Mouse (Mus musculus) hindbrain, embryonic 13.5 days (tissue): ENCODE measurements at regions not wholly inside any gene's neighbourhood (a gene's known extent, or its start where the extent isn't known, plus 50 kb on each side); places are given as distances from the start of the nearest gene placed in this dataset.

Experiments used
- ATAC-seq: fragments of 200-750 bp; cut with Nextera tagmentation; 2 replicates; pipeline ENCODE4 v1.8.0; 2017; ENCODE audit warnings: moderate TSS enrichment; ENCODE audit not compliant: low FRiP score
- H3K27ac ChIP-seq: fragments of 300-500 bp; sonication (generic); 2 replicates; pipeline ENCODE4 v1.5.1; 2015; ENCODE audit warnings: inconsistent platforms, mild to moderate bottlenecking, moderate library complexity
- H3K27me3 ChIP-seq: fragments of 300-500 bp; sonication (generic); 2 replicates; pipeline ENCODE4 v1.6.1; 2015; ENCODE audit warnings: mild to moderate bottlenecking, inconsistent platforms
- H3K36me3 ChIP-seq: fragments of 300-500 bp; sonication (generic); 2 replicates; pipeline ENCODE4 v1.6.1; 2015; ENCODE audit warnings: mild to moderate bottlenecking, inconsistent platforms
- H3K4me1 ChIP-seq: fragments of 300-500 bp; sonication (generic); replicated peaks from 2 replicates; pipeline ENCODE4 v1.6.1; 2015; ENCODE audit warnings: inconsistent platforms
- H3K4me2 ChIP-seq: fragments of 300-500 bp; sonication (generic); 2 replicates; pipeline ENCODE4 v1.6.1; 2015; ENCODE audit warnings: inconsistent platforms, mild to moderate bottlenecking, moderate library complexity
- H3K4me3 ChIP-seq: fragments of 300-500 bp; sonication (generic); 2 replicates; pipeline ENCODE4 v1.5.1; 2015; ENCODE audit warnings: mild to moderate bottlenecking, inconsistent platforms
- H3K9ac ChIP-seq: fragments of 300-500 bp; sonication (generic); 2 replicates; pipeline ENCODE4 v1.6.1; 2015; ENCODE audit warnings: mild to moderate bottlenecking, inconsistent platforms
- H3K9me3 ChIP-seq: fragments of 300-500 bp; sonication (generic); 2 replicates; pipeline ENCODE4 v1.6.1; 2016; ENCODE audit warnings: inconsistent platforms
- WGBS: fragments of 180-500 bp; shearing (Covaris S2); methylation state at CpG from one replicate; pipeline ENCODE4 v1.1.7; 2015; 5-methylcytosine and 5-hydroxymethylcytosine counted together

DNA sequence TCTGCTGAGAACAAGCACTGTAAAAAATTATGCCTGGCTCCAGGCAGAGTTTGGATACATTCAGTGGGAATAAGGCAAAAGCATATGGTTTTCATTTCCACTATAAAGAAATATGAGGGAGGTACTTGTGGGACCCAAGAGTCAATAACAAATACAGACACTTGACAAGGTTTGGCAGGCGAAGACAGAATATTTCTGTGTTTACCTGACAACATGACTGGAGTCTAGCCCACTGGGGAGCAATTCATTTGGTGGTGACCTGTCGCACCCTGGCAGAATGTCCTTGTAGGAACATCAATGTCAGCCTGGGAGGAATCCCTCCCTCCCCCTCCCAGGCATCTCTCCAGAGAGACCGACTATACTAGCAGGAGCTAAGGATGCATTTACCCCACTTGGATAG lies 276.8 kb downstream of the Maf start:
- H3K4me1 ChIP-seq, result peaks cover 16% of the 10 kb centered on the region
- no peak overlapping the region for H3K27ac ChIP-seq
- H3K4me2 ChIP-seq, result no peak overlapping the region
- no peak for ATAC-seq
- H3K9me3 ChIP-seq, result no peaks in the 10 kb centered on the region
- 77% methylated on average over 3 of the region's 3 CpGs for WGBS
- H3K27me3 ChIP-seq, result peaks cover 5% of the 10 kb centered on the region; the same call in 1 of the 2 replicates
- H3K36me3 ChIP-seq, result no peaks in the 10 kb centered on the region
- H3K4me3 ChIP-seq, result no peak overlapping the region
- no peak overlapping the region for H3K9ac ChIP-seq

DNA sequence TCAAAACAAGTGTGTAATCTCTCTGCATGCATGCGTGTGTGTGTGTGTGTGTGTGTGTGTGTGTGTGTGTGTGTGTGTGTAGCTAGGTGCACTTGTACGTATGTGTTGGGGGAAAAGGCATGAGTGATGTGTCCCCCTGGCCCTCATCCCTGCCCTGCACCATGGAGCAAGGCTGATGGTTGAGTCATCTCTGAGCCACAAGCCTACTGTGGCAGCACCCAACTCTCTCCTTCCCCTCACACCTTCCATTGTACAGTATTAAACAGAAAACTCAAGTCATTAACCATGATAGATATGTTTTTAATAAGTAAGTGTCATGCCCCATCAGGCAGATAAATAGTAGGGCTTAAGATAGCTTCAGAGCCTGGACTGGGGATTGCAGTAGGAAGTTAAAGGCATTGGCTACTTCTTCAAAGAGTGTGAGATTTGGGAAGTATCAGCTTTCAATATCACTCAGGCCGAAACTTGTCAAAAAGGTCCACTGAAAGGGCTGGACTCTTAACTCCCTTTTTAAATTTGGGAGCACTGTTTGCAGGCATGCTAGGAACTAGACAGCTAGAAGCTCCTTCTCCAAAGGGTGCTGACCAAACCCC lies 278.2 kb downstream of the Maf start:
- ATAC-seq, result no peak
- peaks cover 7% of the 10 kb centered on the region; the same call in 1 of the 2 replicates for H3K27me3 ChIP-seq
- no peaks in the 10 kb centered on the region for H3K9me3 ChIP-seq
- no peak overlapping the region for H3K4me2 ChIP-seq
- H3K27ac ChIP-seq, result 0 out of 2 replicates have a peak overlapping the region, but pooled peaks have one; percentile 5
- H3K36me3 ChIP-seq, result no peaks in the 10 kb centered on the region
- H3K4me1 ChIP-seq, result peaks cover 16% of the 10 kb centered on the region
- no peak overlapping the region for H3K4me3 ChIP-seq
- 77% methylated on average over 3 of the region's 3 CpGs for WGBS
- H3K9ac ChIP-seq, result no peak overlapping the region

DNA sequence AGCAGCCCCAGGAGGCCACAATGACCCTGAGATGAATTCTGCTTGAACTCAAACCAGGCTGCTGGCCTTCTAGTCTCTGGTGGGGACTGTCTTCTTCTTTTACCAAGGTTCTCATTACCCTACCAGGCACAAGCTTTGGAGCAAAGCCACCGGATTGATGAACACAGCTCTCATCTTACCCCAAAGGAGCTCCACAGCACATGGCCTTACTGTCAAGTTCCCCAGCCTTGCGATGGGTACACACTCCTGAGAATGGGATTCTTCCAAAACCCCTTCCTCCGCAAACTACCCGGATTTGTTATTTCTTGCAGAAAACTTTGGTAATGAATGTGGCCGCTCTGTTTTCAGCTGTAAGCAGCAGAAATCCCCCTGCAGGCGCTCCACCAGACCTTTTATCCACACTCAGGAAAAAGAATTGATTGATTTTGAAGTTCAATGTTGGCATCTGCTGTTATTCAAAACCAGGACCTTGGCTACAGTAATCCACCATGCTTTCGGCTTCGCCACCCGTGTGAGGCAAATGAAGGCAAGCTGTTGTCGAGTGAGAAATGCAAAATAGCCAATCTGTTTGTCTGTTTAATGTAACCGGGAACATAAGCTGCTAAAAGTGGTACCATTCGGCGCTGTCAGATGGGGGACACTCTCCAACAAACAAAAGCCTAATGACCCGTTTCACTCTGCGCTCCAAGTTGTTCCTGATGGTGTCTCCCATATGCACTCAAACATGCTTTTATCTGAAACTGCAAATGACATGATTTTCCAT lies 278.9 kb downstream of the Maf start:
- Histone ChIP-seq H3K9me3 (no peaks in the 10 kb centered on the region), H3K9ac (no peak overlapping the region), H3K36me3 (no peaks in the 10 kb centered on the region), H3K27ac (peak overlapping the region; percentile 5; the same call in 1 of the 2 replicates), H3K4me3 (no peak overlapping the region), H3K4me1 (peaks cover 16% of the 10 kb centered on the region), H3K27me3 (peaks cover 11% of the 10 kb centered on the region; the same call in 1 of the 2 replicates), H3K4me2 (no peak overlapping the region)
- no peak for ATAC-seq
- WGBS, result 68% methylated on average over 15 of the region's 15 CpGs

DNA sequence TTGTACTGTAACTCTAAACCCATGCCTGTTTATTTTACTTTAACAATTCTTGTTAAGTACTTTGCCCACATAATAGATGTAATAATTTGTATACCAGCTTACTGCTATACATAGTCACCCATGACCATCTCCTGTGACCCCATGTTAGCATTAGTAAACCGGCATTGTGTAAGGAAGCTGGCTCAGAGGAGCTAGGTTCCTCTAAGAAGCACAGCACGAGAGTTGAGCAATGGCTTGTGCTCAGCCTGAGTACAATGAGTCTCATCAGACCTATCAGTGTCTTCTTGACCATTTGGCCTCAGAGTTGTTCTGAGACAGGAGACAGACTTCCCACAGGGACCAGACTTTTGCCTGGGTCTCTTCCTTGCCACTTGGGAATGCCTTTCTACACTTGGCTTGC lies 279.6 kb downstream of the Maf start:
- Histone ChIP-seq H3K4me3 (no peak overlapping the region), H3K9ac (no peak overlapping the region), H3K4me2 (no peak overlapping the region), H3K27me3 (peaks cover 11% of the 10 kb centered on the region; the same call in 1 of the 2 replicates), H3K4me1 (peaks cover 16% of the 10 kb centered on the region), H3K9me3 (no peaks in the 10 kb centered on the region), H3K36me3 (no peaks in the 10 kb centered on the region), H3K27ac (no peak overlapping the region; the same call in 1 of the 2 replicates)
- 69% methylated on average over 2 of the region's 2 CpGs for WGBS
- ATAC-seq, result no peak

DNA sequence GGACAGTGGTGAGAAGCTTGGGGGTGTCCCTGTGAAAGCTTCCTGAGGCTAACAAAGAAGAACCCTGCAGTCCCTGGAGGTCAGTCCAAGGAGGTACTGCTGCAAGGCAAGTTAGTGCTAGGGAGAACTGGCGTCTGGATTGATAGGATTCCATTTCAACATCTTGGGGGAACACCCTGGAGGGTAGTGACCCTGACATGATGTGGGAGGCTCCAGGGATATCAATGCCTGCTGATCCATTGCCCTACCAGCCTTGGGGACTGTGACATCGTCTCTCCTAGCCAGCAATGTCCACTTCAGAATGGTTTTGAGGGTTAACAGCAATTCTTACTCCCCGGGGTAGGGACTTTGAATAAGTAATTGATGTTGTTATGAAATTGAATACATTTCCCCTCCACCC lies 280.1 kb downstream of the Maf start:
- Histone ChIP-seq H3K27ac (no peak overlapping the region; the same call in 1 of the 2 replicates), H3K27me3 (peaks cover 11% of the 10 kb centered on the region; the same call in 1 of the 2 replicates), H3K4me3 (no peak overlapping the region), H3K9ac (no peak overlapping the region), H3K9me3 (no peaks in the 10 kb centered on the region), H3K4me1 (peaks cover 16% of the 10 kb centered on the region), H3K4me2 (no peak overlapping the region), H3K36me3 (no peaks in the 10 kb centered on the region)
- no peak for ATAC-seq
- WGBS, result 57% methylated on average over 3 of the region's 3 CpGs

DNA sequence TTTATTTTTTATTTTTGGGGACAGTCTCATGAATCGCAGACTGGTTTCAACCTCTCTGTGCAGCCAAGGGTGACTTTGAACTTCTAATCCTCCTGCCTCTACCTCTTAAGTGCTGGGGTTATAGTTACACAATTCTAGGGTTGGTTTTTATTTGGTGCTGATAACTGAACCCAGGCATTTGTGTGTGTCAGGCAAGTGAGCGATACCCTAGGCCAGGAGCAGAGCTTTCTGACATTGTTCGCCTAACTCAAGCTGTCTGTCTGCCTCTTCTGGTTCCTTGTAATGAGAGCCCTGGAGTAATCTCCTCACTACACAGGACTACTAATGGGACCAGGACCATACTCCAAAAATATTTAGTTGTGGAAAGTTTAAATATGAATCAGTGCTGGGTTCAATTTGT lies 281.1 kb downstream of the Maf start:
- H3K36me3 ChIP-seq, result no peaks in the 10 kb centered on the region
- no peak for ATAC-seq
- WGBS, result 94% methylated on average over 3 of the region's 3 CpGs

DNA sequence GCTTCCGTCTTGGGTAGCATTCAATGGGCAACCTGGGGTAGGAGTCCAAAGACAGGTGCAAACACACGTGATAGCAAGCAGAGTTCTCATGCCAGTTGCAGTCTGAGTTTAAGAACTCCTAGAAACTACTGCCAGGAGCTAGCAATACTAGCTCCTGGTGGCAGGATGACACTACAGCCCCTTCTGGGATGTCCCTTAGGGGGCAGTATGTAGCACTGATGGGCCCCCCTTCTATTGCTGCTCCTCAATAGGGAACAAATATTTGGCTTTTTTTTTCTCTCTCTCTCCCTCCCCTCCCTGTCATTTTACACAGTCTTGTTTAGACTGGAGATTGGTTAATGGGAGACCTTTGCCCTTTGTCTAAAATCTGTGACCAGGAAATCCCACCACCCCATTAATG lies 282.2 kb downstream of the Maf start:
- Histone ChIP-seq H3K36me3 (no peaks in the 10 kb centered on the region), H3K4me3 (no peak overlapping the region), H3K9me3 (no peaks in the 10 kb centered on the region), H3K9ac (no peak overlapping the region), H3K4me1 (peaks cover 16% of the 10 kb centered on the region), H3K27me3 (peaks cover 13% of the 10 kb centered on the region; the same call in 1 of the 2 replicates), H3K4me2 (no peak overlapping the region), H3K27ac (no peak overlapping the region)
- no peak for ATAC-seq
- WGBS, result 67% methylated on average over 2 of the region's 2 CpGs

More for the DNA sequence above, 281.1 kb downstream of the Maf start:
- Histone ChIP-seq H3K27me3 (peaks cover 11% of the 10 kb centered on the region; the same call in 1 of the 2 replicates), H3K27ac (no peak overlapping the region), H3K4me2 (no peak overlapping the region), H3K4me1 (peaks cover 16% of the 10 kb centered on the region), H3K9me3 (no peaks in the 10 kb centered on the region), H3K4me3 (no peak overlapping the region), H3K9ac (no peak overlapping the region)

DNA sequence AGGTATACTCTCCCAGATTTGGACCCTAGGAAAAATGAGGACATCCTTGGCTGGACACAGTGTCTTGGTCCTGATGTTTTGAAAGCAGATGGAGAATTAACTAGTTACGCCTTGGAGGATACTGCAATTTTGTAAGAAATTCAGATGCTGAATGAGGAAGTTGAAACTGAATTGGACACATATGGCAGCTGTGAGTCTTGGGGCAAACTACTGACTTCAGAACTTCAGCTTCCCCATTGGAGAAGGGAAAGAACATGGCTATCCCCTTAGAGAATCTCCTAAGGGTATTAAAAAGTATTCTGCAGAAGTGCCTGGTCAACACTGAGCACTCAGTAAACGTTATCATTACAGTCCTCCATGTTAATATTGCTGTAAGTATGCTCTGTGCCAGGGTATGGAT lies 283.9 kb downstream of the Maf start:
- H3K4me2 ChIP-seq, result no peak overlapping the region
- H3K9me3 ChIP-seq, result no peaks in the 10 kb centered on the region
- peaks cover 15% of the 10 kb centered on the region; the same call in 1 of the 2 replicates for H3K27me3 ChIP-seq
- H3K36me3 ChIP-seq, result no peaks in the 10 kb centered on the region
- no peak overlapping the region for H3K9ac ChIP-seq
- H3K4me1 ChIP-seq, result peaks cover 10% of the 10 kb centered on the region
- H3K4me3 ChIP-seq, result no peak overlapping the region
- ATAC-seq, result no peak
- no peak overlapping the region for H3K27ac ChIP-seq
- WGBS, result 91% methylated on average over 2 of the region's 2 CpGs

DNA sequence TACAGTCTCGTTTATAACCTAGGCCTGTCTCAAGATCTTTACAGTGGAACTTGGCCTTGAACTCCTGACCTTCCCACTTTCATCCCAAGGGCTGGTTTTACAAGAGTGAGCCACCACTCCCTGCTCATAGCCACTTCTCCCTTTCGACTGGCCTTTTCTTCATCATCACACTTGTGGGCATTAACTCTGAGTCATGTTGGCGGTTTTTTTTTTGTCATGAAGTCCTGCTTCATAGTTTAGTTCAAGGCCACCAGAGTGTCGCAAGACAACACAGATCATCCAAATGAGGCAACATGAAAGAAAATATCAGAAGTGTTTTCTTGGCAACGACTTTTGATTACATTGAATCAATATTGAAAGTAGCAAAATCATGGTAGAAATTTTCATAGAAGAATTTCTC lies 284.5 kb downstream of the Maf start:
- Histone ChIP-seq H3K27ac (no peak overlapping the region), H3K9me3 (no peaks in the 10 kb centered on the region), H3K36me3 (no peaks in the 10 kb centered on the region), H3K4me2 (no peak overlapping the region), H3K27me3 (peaks cover 15% of the 10 kb centered on the region), H3K4me1 (peaks cover 4% of the 10 kb centered on the region; the same call in 1 of the 2 replicates), H3K4me3 (no peak overlapping the region), H3K9ac (no peak overlapping the region)
- no peak for ATAC-seq
- 84% methylated on average over 5 of the region's 5 CpGs for WGBS

DNA sequence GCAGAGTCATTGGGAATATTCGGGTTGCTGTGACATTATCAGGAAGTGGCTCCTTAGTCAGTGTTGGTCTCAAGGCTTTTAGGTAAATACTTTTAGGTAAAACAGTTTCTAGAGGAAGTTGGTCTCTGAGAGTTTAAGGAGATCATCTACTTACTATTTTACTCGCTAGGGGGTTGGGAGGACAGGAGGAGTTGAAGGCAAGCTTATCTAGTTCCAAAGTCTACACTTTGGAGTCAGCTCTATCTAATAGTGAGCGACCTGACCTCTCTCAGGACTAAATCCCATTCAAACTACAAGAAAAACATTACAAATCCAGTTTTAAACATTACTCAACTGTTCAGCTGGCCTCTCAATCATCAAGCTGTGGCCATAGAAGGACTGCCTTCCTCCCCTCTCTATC lies 287.1 kb downstream of the Maf start:
- H3K36me3 ChIP-seq, result no peaks in the 10 kb centered on the region
- peaks cover 14% of the 10 kb centered on the region; the same call in 1 of the 2 replicates for H3K27me3 ChIP-seq
- no peak overlapping the region for H3K27ac ChIP-seq
- no peak overlapping the region for H3K4me2 ChIP-seq
- H3K4me1 ChIP-seq, result peaks cover 2% of the 10 kb centered on the region; the same call in 1 of the 2 replicates
- WGBS, result 91% methylated on average over 3 of the region's 3 CpGs
- no peaks in the 10 kb centered on the region for H3K9me3 ChIP-seq
- no peak overlapping the region for H3K4me3 ChIP-seq
- ATAC-seq, result no peak
- H3K9ac ChIP-seq, result no peak overlapping the region

DNA sequence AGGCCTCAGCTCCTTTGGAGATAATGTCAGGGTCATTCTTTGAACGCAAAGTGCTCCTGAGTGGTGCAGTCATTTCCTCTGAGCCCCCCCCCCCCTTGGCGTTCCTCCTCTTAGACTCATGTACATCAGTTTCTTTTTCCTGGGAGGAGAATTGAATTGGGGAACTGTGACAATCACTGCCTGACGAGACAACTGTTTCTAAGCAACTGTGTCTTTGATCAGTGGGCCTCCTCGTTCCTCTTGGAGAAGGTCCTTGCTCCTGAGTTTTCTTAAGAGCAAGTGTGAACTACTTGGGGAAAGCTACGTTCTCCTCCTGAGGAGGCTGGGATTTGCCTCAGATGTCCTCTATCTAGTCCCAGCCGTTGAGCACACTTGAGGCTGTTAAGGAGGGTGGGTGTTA lies 287.5 kb downstream of the Maf start:
- Histone ChIP-seq H3K4me1 (0 out of 2 replicates have a peak, but pooled peaks cover 2% of the 10 kb centered on the region), H3K9ac (no peak overlapping the region), H3K9me3 (no peaks in the 10 kb centered on the region), H3K27me3 (peaks cover 14% of the 10 kb centered on the region; the same call in 1 of the 2 replicates), H3K4me3 (no peak overlapping the region), H3K27ac (no peak overlapping the region), H3K4me2 (no peak overlapping the region), H3K36me3 (no peaks in the 10 kb centered on the region)
- ATAC-seq, result no peak
- 50% methylated on average over 6 of the region's 6 CpGs for WGBS

DNA sequence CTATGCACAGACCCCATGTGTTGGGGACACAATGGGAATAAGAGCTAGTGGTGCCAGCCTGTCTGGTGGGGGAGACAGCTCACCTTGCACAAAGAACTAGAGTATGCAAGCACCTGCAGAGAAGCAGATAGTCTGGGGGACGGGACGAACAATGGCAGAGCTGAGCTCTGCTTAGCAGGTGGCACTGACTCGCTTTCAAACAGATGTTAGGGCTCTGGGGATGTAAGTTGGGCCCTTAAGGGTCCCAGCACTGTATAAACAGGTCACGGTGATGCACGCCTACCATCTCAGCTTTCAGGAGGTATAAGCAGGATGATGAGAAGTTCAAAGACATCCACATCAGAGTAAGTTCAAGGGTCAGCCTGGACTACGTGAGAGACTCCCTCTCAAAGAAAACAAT lies 289.5 kb downstream of the Maf start:
- H3K27me3 ChIP-seq, result peaks cover 11% of the 10 kb centered on the region; the same call in 1 of the 2 replicates
- no peak overlapping the region for H3K4me3 ChIP-seq
- H3K9me3 ChIP-seq, result no peaks in the 10 kb centered on the region
- H3K27ac ChIP-seq, result no peak overlapping the region
- WGBS, result 50% methylated on average over 6 of the region's 6 CpGs
- H3K9ac ChIP-seq, result no peak overlapping the region
- no peak overlapping the region for H3K4me2 ChIP-seq
- no peak for ATAC-seq
- H3K4me1 ChIP-seq, result peaks cover 19% of the 10 kb centered on the region
- H3K36me3 ChIP-seq, result no peaks in the 10 kb centered on the region
